Mouse (Mus musculus): ENCODE results near the gene Zfp536.

Gene Zfp536

DNA sequence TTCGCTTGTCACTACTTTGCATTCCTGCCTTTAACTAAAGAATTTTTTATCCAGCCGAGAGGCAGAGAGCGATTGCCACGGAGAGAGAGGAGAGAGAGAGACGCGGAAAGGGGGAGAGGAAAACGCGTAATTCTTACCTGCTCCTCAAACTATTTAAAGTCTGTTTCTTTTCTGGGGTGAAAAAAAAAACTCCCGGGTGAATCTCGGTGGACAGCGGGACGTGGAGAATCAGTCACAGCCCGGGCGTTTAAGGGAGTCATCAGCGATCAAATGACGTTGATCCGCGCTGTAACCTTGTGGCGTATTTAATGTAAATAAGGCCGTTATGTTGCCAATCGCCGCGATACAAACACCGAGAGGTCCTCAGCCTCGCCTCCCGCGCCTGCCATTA, at the start of gene Zfp536:
Gene Zfp536, minus strand, starts transcription at position 330 of the 391 bp plus-strand sequence.
- DNase-seq: no peak

DNA sequence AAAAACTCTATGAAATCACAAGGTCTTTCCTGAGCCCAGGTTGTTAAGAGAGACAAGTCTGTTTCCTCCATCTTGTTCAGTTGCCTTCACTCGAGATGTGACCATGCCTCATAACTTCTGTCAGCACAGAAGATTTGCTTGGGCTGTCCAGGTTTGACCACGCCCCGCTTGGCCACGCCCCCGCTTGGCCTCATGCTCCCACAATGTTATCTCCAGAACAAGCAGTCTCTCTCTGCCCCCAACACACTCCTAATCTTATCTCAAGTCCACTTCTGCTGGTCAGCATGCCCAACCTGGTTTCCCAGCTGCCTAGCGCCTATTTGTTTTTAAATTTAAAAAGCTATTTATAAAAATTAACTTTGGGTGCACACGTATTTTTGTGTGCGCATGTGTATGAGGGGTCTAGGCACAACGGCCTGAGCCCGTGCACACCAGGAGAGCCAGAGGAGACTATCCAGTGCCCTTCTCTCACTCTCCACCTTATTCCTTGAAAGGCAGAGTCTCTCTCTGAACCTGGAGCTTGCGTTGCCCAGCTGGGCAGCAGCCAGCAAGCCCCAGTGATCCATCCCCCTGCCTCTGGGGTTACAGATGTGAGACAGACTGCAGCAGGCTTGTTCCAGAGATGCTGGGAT, 47.3 kb upstream of the Zfp536 start:
- DNase-seq: no peak

DNA sequence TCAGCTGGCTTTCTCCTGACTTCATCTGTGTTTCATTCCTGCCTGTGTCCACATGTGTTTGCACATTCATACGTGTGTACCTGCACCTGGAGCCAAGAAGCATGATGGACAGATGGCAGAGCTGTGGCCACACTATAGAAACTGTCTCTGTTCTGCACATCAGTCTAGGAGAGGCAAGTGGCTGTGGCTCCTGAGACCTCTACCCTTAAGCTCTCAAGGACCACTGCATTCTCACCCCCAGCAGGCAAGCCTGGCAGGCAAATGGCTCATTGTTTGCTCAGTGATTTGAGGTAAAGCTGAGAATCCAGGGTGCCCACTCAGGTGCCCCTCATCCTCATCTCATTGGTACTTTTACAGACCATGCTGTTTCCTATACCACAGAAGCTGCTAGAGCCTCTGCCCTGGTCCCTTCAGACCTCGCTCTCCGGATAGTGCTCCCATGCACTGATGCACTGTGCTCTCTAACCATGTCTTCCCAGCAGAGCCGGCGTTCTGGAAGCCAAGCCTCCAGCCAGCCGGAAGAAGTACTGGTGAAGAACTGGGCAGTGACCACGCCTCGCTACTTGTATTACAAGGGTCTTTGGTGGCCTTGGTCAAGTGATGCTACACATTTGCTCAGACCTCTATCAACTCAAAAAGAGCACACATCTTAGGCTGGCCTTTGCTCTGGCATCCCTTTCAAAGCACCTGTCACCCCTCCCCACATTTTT, 45.3 kb upstream of the Zfp536 start:
- DNase-seq: no peak

DNA sequence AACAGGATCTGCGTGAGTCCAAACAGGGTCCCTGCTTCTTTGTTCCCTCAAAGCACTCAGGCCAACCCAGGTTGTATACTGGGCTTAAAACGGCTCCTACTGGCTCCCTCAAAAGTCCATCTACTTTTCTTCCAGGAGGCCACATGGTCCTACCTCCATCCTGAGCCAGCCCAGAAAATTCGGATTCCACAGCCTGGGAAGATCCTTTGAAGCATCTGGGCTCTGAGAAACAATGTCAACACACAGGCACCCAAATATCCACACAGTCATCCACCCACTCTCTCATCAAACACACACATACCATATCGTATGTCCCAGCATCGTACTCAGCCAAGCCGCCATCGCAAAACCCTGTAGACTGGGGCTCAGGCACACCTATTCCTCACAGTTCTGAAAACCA, 43.5 kb upstream of the Zfp536 start:
- DNase-seq: no peak

DNA sequence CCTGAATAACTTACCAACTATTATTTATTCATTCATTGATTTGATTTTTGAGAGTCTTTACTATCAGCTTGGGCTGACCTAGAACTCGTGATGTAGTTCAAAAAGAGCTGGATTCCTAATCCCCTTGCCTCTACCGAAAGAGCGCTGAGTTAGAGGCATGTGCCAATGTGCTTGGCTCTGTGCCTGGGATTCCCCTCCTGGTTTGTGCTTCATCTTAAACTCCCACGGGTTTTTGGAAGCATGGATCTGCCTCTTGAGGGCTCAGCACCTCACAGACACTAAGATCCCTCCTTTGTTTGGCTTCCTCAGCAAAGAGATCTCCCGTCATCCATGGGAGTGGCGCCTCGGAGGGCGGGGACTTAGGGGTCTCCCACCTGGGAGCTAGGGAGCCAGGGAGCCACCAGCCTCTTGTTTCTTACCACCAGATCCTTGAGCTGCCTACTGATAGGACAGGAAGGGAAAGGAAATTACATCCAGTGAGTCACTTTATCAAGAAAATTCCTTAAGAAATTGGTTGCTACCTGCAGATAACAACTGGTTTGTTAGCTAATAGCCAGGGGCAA, 41.5 kb upstream of the Zfp536 start:
- peak; percentile 30 for DNase-seq

DNA sequence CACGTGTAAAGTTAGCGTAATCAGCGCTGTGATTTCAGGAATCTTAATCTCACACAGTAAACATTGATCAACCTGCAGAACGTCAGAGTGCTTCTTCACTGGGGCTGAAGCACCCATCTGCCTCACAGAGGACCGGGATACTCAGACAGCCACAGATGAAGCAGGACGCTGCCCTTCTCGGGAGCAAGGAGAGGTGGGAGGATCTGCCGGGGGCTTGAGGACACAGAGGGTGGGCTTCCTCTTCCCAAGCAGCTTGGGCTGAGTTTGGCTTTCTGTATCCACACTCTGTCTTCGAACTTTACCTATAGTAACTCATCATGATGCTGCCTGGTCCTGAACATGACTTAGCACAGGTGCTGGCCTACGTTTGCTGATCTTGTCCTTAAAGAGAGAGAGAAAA, 40.2 kb upstream of the Zfp536 start:
- DNase-seq: no peak

DNA sequence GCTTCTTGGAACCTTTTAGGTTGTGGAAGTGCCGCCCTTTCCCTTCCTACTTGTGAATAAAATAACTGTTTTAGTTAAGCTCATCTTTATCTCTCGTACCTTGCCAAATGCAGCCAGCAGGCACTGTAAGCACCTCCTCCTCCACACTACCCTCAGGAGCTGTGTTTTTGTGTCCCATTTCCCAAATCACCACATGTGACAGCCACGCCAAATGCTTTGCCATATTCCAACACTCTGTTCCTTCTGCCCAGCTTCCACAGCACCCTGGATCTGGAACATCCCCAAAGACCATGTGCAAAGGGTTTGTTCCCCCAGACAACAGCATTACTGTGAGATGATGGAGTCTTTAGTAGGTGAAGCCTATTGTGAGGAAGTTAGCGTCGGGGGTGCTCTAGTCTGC, 36.5 kb upstream of the Zfp536 start:
- DNase-seq: peak; percentile 26

DNA sequence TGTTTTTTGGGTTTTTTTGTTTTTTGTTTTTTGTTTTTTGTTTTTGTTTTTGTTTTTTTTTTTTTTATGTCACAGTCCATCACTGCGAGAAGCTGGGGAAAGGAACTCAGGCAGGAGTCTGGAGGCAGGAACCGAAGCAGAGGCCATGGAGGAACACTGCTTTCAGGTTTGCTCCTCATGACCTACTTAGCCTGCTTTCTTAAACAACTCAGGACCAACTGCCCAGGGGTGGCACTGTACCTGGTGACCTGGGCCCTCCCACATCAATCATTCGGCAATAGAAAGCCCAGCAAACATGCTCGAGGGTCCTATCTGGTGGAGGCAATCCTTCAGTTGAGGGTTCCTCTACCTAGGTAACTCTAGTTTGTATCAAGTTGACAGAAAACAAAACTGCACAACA, 35.6 kb upstream of the Zfp536 start:
- DNase-seq: no peak

DNA sequence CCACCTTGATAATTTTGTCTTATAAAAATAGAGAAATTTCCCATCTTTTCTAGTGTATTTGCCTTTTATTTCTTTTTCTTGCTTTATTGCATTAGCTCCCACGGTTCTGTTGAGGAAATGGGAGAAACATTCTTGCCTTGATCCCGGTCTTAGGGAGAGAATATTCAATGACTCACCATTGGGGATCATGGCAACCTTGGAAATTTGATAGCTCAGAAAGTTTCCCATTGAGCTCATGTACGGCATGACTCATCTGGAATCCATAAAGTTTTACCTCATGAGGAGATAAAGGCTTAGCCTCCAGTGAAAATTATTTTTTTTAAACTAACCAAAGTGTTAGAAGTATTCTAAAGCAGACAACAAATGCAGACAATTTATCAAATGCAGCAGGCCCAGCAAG, 27.7 kb upstream of the Zfp536 start:
- DNase-seq: no peak

DNA sequence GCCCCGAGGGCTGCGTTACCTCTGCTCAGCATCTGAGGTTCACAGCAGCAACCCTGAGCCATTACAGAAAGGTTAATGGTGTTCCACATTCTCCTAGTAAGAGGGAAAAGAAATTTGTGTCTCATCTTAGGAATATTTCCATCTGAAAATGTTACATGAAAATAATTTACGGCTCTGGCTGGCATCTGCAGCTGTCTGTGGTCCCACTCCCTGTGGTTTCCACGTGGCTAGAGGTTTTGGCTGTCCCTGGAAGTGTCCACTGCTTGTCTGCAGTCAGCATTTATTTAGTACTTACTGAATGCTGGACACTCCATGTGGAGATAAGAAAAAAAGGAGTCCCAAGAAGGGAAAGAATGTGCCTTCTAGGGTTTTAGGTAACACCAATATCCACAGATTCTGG, 15.3 kb upstream of the Zfp536 start:
- no peak for DNase-seq

DNA sequence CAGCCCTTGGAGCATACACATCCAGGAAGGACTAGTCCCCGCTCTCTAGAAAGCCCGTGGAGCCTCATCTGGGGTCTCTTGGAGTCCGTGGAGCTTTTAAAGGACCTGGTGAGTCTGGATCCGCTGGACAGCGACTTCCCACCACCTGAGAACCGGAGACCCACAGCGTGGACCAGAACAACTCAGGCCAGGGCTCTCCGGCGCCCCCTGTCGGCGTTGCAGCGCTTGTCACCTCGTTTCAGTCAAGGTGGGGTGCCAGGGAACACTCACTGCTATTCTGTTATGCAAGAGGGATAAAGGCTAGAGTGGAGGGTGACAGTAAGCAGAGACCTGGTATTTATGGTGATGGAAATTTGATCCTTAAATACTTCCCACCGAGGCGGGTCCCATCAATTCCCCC, 2.1 kb upstream of the Zfp536 start:
- DNase-seq: peak; percentile 29

DNA sequence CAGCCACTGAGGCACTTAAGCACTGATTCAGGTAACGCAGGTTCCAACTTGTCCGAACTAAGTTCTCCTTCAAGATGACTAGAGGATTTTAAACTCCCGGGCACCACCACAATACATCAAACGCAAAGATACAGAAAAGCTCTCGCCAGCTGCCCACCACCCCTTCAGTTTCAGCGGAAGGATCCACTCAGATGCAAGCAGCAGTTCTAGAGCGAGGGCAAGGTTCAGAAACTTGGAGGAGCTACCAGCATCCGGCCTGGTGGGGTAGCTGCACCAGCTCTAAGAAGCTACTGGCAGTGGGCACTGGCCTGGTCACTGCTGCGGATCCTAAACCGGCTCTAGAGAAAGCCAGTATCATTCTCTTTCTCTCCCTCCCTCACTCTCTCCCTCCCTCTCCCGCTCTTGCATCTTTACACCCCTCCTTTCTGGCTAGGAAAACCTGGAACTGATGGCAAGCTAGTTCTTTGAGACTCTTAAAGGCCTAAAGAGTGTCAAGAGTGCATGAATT, 1.1 kb upstream of the Zfp536 start:
- no peak for DNase-seq

DNA sequence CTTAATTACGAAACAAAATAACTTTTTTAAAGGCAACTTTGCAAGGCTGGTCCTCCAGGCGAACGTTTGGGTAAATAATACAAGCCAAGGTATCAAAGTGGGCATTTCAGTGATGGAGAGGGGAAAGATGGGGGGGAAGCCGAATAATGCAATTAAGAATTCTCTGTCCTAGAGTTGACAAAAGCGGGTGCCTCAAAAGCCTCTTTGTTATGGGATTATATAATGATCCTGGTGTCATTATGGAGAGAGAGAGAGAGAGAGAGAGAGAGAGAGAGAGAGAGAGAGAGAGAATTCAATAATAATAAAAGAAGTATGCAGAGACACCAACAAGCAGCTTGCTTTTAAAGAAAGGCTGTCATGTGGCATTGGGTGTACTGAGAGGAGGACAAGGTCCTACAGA, 465 bp upstream of the Zfp536 start:
- DNase-seq: no peak

DNA sequence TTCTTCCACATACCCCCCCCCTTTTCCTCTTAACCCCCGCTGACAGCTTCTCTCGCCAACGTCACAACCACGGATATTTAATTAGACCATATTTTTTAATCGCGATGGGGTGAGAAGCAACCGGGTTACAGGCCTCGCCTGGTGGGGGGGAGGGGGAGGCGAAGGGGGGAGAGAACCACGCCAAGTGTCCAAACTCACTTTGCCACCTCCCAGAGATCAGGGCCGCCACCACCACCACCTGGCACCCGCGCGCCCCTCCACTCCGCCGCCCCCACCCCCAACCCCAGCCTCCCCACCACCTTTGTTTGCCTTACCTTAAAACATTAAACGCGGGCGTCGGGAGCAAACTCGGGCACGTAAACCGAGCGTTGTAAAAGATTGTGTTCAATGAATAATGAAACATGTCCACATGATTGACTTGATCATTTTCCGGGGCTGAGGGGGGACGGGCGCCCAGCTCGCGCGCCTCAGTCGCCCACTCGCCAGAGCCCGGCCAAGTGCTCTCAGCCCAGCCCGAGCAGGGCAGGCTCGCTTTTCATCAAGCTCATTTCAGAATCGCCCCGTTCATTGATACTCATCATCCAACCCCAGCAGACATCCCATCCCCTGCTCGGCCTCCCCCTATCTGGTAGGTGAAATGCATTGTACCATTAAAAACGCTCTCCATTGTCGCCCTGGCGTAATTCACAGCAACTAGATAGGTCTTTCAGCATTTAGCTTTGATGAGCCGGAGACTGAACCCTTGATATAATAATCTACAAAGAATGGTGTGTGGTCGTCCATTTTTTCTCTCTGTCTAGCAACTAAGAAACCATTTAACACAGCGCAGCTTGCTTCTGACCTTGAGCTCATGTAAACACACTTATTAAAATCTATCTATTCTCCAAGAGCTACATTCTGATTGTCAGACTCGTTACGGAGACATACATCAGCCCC, 797 bp downstream of the Zfp536 start:
- DNase-seq: peak; percentile 19

DNA sequence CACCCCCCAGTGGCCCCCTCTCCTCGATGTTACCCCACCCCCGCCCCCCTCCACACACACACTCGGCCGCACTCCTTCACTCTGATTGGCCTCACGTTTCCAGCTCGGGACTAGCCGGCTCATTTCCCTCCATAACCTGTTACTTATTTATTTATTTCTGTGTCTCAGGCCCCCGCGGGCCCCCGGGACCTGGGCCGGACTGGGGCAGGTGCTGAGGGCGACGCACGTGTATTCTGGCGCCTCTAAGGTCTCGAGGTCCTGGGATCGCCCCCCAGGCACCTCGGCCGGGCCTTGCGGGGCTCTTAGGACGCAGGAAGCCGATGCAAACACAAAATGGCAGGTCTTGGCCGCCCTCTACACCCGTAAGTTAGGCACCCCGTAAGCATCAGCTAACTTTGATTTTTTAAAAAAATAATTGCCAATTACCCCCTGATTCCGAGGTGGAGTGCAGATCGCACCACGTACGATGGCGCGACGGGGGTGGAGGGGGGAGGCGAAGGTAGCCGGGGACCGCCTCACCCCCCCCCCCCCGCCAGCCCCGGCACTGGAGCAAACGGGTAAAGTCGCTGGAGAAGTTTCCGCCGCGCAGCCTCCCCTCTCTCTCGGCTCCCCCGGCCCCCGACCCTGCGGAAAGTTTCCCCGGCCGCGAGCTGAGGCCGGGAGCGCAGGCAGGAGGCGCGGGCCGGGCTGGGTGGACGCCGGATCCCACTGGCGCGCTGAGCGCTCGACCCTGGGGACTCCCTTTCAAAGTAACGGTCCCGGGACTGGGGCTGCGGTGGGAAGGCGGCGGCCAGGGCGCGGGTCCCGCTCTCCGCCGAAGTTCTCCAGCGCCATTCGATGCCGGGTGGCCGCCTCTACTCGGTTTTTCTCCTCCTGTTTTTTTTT, 1.7 kb downstream of the Zfp536 start:
- DNase-seq: no peak

DNA sequence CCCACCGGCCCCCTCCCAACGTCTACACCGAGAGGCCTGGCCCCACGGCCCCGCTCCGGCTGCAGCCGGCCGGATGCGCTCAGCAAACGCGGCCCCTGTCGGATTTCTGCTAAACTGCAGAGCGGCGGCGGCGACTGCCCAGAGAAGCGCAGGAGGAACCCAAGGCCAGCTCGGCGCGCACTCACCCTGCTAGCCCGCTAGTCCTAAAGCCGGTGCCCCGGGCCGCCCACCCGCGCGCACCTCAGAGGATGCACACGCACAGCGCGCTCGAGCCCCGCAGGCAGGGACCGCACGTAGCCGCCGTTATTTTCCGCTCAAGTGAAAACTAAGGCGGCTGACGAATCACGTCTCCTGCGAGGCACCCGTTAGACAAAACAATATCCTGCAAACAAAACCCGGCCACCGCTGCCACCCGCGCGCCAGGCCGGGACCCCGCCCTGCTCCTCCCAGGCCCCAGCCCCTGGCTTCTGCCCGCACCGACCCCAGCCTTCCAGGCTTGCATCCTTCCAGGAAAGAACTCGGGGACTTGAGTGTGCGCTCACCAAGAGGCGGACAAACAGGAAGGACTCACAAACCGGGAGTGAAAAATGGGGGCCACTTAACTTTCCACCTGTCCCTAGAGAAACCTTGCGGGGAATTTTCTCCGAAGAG, 2.9 kb downstream of the Zfp536 start:
- DNase-seq: peak; percentile 71

DNA sequence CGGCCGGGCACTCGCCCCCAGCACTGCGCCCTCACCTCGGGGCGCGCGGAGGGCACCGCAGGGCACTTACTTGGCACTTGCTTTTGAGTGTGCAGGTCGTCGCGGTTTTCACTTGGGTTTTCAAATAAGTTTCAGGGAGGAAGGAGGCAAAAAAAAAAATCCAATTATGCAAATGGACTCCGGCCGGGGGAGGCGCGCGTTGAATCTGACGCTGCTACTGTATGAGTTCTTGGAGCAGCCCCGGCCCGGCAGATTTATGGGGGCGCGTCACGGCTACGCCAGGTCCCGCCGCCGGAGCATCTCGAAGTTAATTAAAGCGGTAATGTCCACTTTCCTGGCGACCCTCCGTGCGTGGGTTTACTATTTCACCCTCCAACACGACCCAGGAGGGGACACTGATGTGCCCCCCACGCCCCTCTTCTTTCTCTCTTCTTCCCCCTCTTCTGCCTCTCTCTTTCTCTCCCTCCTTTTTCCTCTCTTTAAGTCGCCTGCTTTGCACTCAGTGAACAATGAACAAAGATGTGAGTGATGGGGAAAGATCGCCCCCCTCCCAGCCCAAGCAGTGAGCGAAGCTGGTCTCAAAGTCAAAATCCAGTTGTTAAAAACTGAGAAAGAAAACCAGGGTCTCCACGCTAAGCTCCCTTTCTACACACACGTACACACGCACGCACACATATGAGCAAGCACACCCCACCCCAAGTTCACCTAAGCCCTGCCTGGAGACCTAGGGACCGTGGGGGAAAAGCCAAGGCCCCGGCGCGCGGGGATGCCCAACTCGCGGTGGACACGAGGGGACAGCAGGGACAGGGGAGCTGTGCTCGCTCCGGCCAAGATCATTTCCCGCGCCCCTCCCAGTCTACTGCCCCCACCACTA, 3.7 kb downstream of the Zfp536 start:
- no peak for DNase-seq

DNA sequence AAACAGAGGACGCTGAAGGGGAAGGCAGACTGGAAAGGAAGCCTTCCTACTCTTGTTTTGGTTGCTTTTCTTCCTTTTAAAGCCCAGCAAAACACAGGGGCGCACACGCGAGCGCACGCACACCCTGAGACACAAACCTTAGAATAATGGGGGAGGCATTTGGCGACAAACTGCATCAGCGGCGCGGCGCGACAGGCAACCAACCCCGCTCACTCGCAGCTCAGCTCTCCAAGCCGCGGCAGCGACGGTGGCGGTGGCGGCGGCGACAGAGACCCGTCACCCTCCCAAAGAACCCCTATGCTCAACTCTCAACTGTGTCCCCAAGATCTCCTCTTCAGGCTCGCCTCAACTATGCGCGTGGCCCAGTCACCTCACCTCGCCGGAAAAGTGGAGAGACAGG, 4.4 kb downstream of the Zfp536 start:
- no peak for DNase-seq

DNA sequence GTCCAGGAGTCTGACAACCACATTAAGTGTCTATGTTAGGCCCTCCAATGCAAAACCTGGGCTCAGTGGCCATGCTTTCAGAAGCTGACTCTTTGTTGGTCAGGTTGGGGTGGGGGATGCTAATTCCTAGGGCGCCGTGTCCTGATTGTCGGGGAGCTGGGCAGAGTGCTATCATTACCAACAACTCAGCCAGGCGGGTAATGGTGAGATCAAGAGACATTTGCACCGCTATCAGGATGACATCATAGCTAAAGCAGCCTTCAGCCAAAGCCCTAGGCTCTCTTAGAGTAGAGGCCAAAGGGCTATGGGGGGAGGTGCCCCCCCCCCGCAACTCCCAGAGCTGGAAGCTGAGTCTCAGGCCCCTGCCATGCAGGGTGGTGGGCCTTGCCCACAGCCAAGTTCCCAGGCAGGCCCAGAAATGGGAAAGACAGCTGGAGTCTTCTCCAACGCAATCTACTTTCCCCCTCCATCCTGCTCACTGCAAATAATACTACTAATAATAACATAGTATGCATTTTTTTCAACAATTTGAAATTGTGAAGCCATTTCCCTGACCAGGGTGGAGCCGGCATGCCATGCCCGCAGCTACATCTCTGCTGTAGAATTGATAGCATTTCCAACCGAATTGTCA, 5.0 kb downstream of the Zfp536 start:
- DNase-seq: no peak

DNA sequence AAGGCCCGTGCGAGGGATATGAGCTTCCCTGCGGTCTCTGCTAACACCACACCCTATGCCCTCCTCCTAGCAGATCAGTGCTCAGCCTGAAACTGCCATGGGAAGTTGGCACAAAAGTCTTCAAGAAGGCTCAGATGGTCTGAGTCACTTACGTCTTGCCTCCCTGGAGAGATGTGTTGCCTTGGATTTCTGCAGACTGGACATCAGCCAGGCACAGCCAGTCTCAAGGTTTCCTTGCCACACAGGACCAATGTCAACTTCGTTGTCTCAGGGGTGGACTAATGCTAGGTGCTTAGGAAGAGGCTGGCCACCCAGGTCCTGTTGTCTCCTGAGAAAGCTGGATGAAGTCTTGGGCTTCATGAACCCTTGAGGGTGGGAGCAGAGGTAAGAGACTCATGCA, 14.6 kb downstream of the Zfp536 start:
- DNase-seq: no peak

Data from right cerebral cortex, adult 18-20 months (tissue).